Mouse (Mus musculus) CH12.LX (cell line): Measurements from ENCODE around the gene Cyb561a3.

ENCODE experiments used
- CTCF ChIP-seq, 2 experiments: IDR thresholded peaks in 1 of 2; conservative IDR thresholded peaks in 1 of 2; 2 replicates each; pipeline ENCODE4 v1.5.1; 2011 to 2012; ENCODE audit warnings: low read depth in 2 of 2, low read length in 2 of 2, improper control_type of control experiment in 1 of 2, inconsistent platforms in 1 of 2, mild to moderate bottlenecking in 1 of 2, moderate library complexity in 1 of 2
- EP300 ChIP-seq: IDR thresholded peaks from 2 replicates; pipeline ENCODE4 v1.6.1; 2011; ENCODE audit warnings: low read length, improper control_type of control experiment
- HCFC1 ChIP-seq: IDR thresholded peaks from 2 replicates; pipeline ENCODE4 v1.6.1; 2012; ENCODE audit warnings: low read depth, mild to moderate bottlenecking, inconsistent platforms, low read length, improper control_type of control experiment
- JUN ChIP-seq: IDR thresholded peaks from 2 replicates; pipeline ENCODE4 v1.6.1; 2011; ENCODE audit warnings: low read depth, mild to moderate bottlenecking, low read length, improper control_type of control experiment, moderate library complexity; ENCODE audit not compliant: insufficient read depth
- RAD21 ChIP-seq: IDR thresholded peaks from 2 replicates; pipeline ENCODE4 v1.6.1; 2011; ENCODE audit warnings: low read depth, mild to moderate bottlenecking, low read length, improper control_type of control experiment, moderate library complexity
- RCOR1 ChIP-seq: conservative IDR thresholded peaks from 2 replicates; pipeline ENCODE4 v1.6.1; 2012; ENCODE audit warnings: low read depth, mild to moderate bottlenecking, inconsistent platforms, low read length, improper control_type of control experiment
- UBTF ChIP-seq: IDR thresholded peaks from 2 replicates; pipeline ENCODE4 v1.6.1; 2012; ENCODE audit warnings: low read depth, mild to moderate bottlenecking, inconsistent platforms, low read length, improper control_type of control experiment, moderate library complexity
- USF1 ChIP-seq: IDR thresholded peaks from 2 replicates; pipeline ENCODE4 v1.6.1; 2014; ENCODE audit warnings: low read depth, mild to moderate bottlenecking, inconsistent platforms, low read length, improper control_type of control experiment
- ZC3H11A ChIP-seq: IDR thresholded peaks from 2 replicates; pipeline ENCODE4 v1.6.1; 2012; ENCODE audit warnings: low read depth, mild to moderate bottlenecking, inconsistent platforms, low read length, improper control_type of control experiment
- ZMIZ1 ChIP-seq: IDR thresholded peaks from 2 replicates; pipeline ENCODE4 v1.6.1; 2012; ENCODE audit warnings: low read depth, mild to moderate bottlenecking, inconsistent platforms, low read length, improper control_type of control experiment

DNA sequence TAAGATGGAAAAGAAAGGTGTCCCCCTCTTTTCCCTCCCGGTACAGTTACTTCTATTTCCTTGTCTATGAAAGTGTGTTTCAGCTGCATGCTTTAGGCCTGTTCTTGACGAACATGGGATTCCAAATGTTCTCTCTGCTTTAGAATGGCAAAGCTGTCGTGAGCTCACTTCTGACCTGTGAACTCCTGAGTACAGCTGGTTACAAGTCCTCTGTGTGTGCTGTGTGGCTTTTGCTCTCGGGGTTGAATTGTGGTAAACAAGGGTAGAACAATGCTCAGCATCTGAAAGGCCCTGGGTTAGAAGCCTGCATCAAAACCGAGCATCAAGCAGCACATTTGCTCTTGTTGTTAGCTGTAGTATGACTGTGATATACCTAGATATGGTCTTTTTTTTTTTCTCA, 14.6 kb upstream of the Cyb561a3 start:
- TF ChIP-seq USF1 (no peak), EP300 (no peak), CTCF (conservative IDR thresholded peaks at IDR 0.05 in 1 of 2, IDR thresholded peaks at IDR 0.05 in 1 of 2; ENCODE audit: low read depth in 2 of 2, low read length in 2 of 2) (no peak), ZMIZ1 (no peak), RAD21 (no peak), HCFC1 (no peak), ZC3H11A (no peak), UBTF (no peak), RCOR1 (no peak), JUN (no peak)
